Mouse (Mus musculus) MEL (cell line): ENCODE measurements around the gene Olfr694. TPM values are rescaled to one million over a fixed set of nuclear protein-coding genes. Genes with fewer than 3 reads are reported as not detected.

Experiments used
- DNase-seq: peaks from one replicate; pipeline ENCODE4 v3.0.0; 2011; ENCODE audit warnings: low read depth, low spot score
- H3K27ac ChIP-seq: 2 replicates; pipeline ENCODE4 v1.5.1; 2012; ENCODE audit warnings: low read depth, mild to moderate bottlenecking, control low read depth, low read length, moderate library complexity; ENCODE audit not compliant: control insufficient read depth
- H3K27me3 ChIP-seq, 2 experiments: fragments of 150-350 bp in 1 of 2; sonication (generic) in 1 of 2; 2 replicates each; pipeline ENCODE4 v1.6.1; 2012; ENCODE audit warnings: low read length in 2 of 2, mild to moderate bottlenecking in 2 of 2, improper control_type of control experiment in 1 of 2, moderate library complexity in 1 of 2; ENCODE audit not compliant: insufficient read depth in 2 of 2, control insufficient read depth in 1 of 2
- H3K36me3 ChIP-seq, 2 experiments: 2 replicates each; pipeline ENCODE4 v1.6.1; 2012 to 2014; ENCODE audit warnings: low read length in 2 of 2, improper control_type of control experiment in 1 of 2, inconsistent platforms in 1 of 2, mild to moderate bottlenecking in 1 of 2; ENCODE audit not compliant: insufficient read depth in 2 of 2, control insufficient read depth in 1 of 2
- H3K4me1 ChIP-seq, 2 experiments: fragments of 150-350 bp in 1 of 2; sonication (generic) in 1 of 2; 2 replicates each; pipeline ENCODE4 v1.6.1; 2012; ENCODE audit warnings: low read length in 2 of 2, improper control_type of control experiment in 1 of 2, mild to moderate bottlenecking in 1 of 2; ENCODE audit not compliant: insufficient read depth in 2 of 2, control insufficient read depth in 1 of 2
- H3K4me3 ChIP-seq, 2 experiments: fragments of 150-350 bp in 1 of 2; sonication (generic) in 1 of 2; 2 replicates each; pipeline ENCODE4 v1.5.1; 2012; ENCODE audit warnings: low read depth in 2 of 2, low read length in 2 of 2, mild to moderate bottlenecking in 2 of 2, moderate library complexity in 2 of 2, control low read depth in 1 of 2, improper control_type of control experiment in 1 of 2; ENCODE audit not compliant: control insufficient read depth in 1 of 2, insufficient read depth in 1 of 2
- H3K79me2 ChIP-seq: 2 replicates; pipeline ENCODE4 v1.6.1; 2012; ENCODE audit warnings: mild to moderate bottlenecking, low read length, moderate library complexity; ENCODE audit not compliant: control insufficient read depth, poor library complexity, insufficient read depth
- H3K9ac ChIP-seq: 2 replicates; pipeline ENCODE4 v1.6.1; 2012; ENCODE audit warnings: low read depth, mild to moderate bottlenecking, control low read depth, low read length, moderate library complexity; ENCODE audit not compliant: control insufficient read depth, poor library complexity, severe bottlenecking
- H3K9me3 ChIP-seq: fragments of 150-350 bp; sonication (generic); replicated peaks from 2 replicates; pipeline ENCODE4 v1.6.1; 2012; ENCODE audit warnings: mild to moderate bottlenecking, low read length, improper control_type of control experiment, moderate library complexity; ENCODE audit not compliant: insufficient read depth
- BHLHE40 ChIP-seq: IDR thresholded peaks from 2 replicates; pipeline ENCODE4 v1.6.1; 2012; ENCODE audit warnings: low read depth, mild to moderate bottlenecking, inconsistent platforms, low read length, improper control_type of control experiment, borderline replicate concordance
- CHD1 ChIP-seq: IDR thresholded peaks from 2 replicates; pipeline ENCODE4 v1.6.1; 2012; ENCODE audit warnings: low read depth, mild to moderate bottlenecking, inconsistent platforms, low read length, improper control_type of control experiment
- CHD2 ChIP-seq: IDR thresholded peaks from 2 replicates; pipeline ENCODE4 v1.6.1; 2011; ENCODE audit warnings: low read length, improper control_type of control experiment
- CTCF ChIP-seq, 3 experiments: IDR thresholded peaks in 2 of 3; conservative IDR thresholded peaks in 1 of 3; 2 replicates each; pipeline ENCODE4 v1.5.1; 2011 to 2012; ENCODE audit warnings: low read length in 3 of 3, low read depth in 2 of 3, mild to moderate bottlenecking in 2 of 3, improper control_type of control experiment in 1 of 3, inconsistent platforms in 1 of 3, mixed read lengths in 1 of 3, moderate library complexity in 1 of 3; ENCODE audit not compliant: control insufficient read depth in 1 of 3, insufficient read depth in 1 of 3, poor library complexity in 1 of 3, severe bottlenecking in 1 of 3
- E2F4 ChIP-seq: IDR thresholded peaks from 2 replicates; pipeline ENCODE4 v1.6.1; 2011; ENCODE audit warnings: low read depth, low read length, improper control_type of control experiment, borderline replicate concordance
- GABPA ChIP-seq: IDR thresholded peaks from 2 replicates; pipeline ENCODE4 v1.6.1; 2012; ENCODE audit warnings: low read depth, mild to moderate bottlenecking, inconsistent platforms, low read length, improper control_type of control experiment, moderate library complexity
- MAFK ChIP-seq: IDR thresholded peaks from 2 replicates; pipeline ENCODE4 v1.6.1; 2011; ENCODE audit warnings: low read depth, mild to moderate bottlenecking, low read length, improper control_type of control experiment, borderline replicate concordance
- MAX ChIP-seq: IDR thresholded peaks from 2 replicates; pipeline ENCODE4 v1.6.1; 2011; ENCODE audit warnings: low read length, improper control_type of control experiment
- MAZ ChIP-seq: IDR thresholded peaks from 2 replicates; pipeline ENCODE4 v1.6.1; 2012; ENCODE audit warnings: low read depth, mild to moderate bottlenecking, inconsistent platforms, low read length, improper control_type of control experiment
- NELFE ChIP-seq: IDR thresholded peaks from 2 replicates; pipeline ENCODE4 v1.6.1; 2011; ENCODE audit warnings: low read depth, low read length, improper control_type of control experiment
- NRF1 ChIP-seq: IDR thresholded peaks from 2 replicates; pipeline ENCODE4 v1.6.1; 2014; ENCODE audit warnings: low read depth, mild to moderate bottlenecking, inconsistent platforms, low read length, improper control_type of control experiment, moderate library complexity; ENCODE audit not compliant: poor library complexity, insufficient read depth, severe bottlenecking
- POLR2A ChIP-seq, 2 experiments: IDR thresholded peaks; 2 replicates each; pipeline ENCODE4 v1.6.1; 2011 to 2012; ENCODE audit warnings: low read length in 2 of 2, mild to moderate bottlenecking in 2 of 2, control low read depth in 1 of 2, improper control_type of control experiment in 1 of 2, low read depth in 1 of 2, moderate library complexity in 1 of 2; ENCODE audit not compliant: control insufficient read depth in 1 of 2, insufficient read depth in 1 of 2, poor library complexity in 1 of 2
- POLR2AphosphoS2 ChIP-seq: IDR thresholded peaks from 2 replicates; pipeline ENCODE4 v1.6.1; 2011; ENCODE audit warnings: low read length, improper control_type of control experiment
- POLR2AphosphoS5 ChIP-seq: IDR thresholded peaks from 2 replicates; pipeline ENCODE4 v1.6.1; 2012; ENCODE audit warnings: low read depth, borderline replicate concordance, mild to moderate bottlenecking, inconsistent platforms, low read length, moderate library complexity, mixed read lengths
- RAD21 ChIP-seq: IDR thresholded peaks from 2 replicates; pipeline ENCODE4 v1.6.1; 2011; ENCODE audit warnings: mild to moderate bottlenecking, low read depth, low read length, improper control_type of control experiment
- SIN3A ChIP-seq: IDR thresholded peaks from 2 replicates; pipeline ENCODE4 v1.6.1; 2012; ENCODE audit warnings: low read length, improper control_type of control experiment, inconsistent platforms
- TAL1 ChIP-seq: IDR thresholded peaks from 2 replicates; pipeline ENCODE4 v1.6.1; 2012; ENCODE audit warnings: mild to moderate bottlenecking, inconsistent platforms, low read length, moderate library complexity, mixed read lengths
- UBTF ChIP-seq: IDR thresholded peaks from 2 replicates; pipeline ENCODE4 v1.6.1; 2012; ENCODE audit warnings: low read depth, mild to moderate bottlenecking, inconsistent platforms, low read length, improper control_type of control experiment, moderate library complexity, borderline replicate concordance; ENCODE audit not compliant: insufficient read depth
- USF2 ChIP-seq, 2 experiments: IDR thresholded peaks; 2 replicates each; pipeline ENCODE4 v1.6.1; 2011 to 2012; ENCODE audit warnings: improper control_type of control experiment in 2 of 2, low read length in 2 of 2, borderline replicate concordance in 1 of 2, inconsistent platforms in 1 of 2, low read depth in 1 of 2, mild to moderate bottlenecking in 1 of 2; ENCODE audit not compliant: insufficient read depth in 1 of 2
- ZC3H11A ChIP-seq: IDR thresholded peaks from 2 replicates; pipeline ENCODE4 v1.6.1; 2012; ENCODE audit warnings: low read depth, mild to moderate bottlenecking, inconsistent platforms, low read length, improper control_type of control experiment
- ZKSCAN1 ChIP-seq: IDR thresholded peaks from 2 replicates; pipeline ENCODE4 v1.6.1; 2012; ENCODE audit warnings: low read depth, mild to moderate bottlenecking, inconsistent platforms, low read length, improper control_type of control experiment, moderate library complexity
- ZMIZ1 ChIP-seq: IDR thresholded peaks from 2 replicates; pipeline ENCODE4 v1.6.1; 2012; ENCODE audit warnings: low read depth, mild to moderate bottlenecking, inconsistent platforms, low read length, improper control_type of control experiment, moderate library complexity
- polyA plus RNA-seq, 2 experiments: library from polyadenylated mRNA; stranded (reverse) in 1 of 2; unstranded in 1 of 2; fragments of >175 nt in 1 of 2; fragments of >200 nt in 1 of 2; gene quantifications; 2 replicates each; pipeline versions ENCODE4 v1.2.1 to v1.2.4; 2012; ENCODE audit warnings: low replicate concordance in 2 of 2, low read depth in 1 of 2; ENCODE audit not compliant: insufficient read length in 2 of 2, insufficient read depth in 1 of 2, missing spikeins in 1 of 2
- total RNA-seq: library from RNA; depleted of rRNA; stranded (reverse); fragments of 300-350 nt; gene quantifications from 2 replicates; pipeline ENCODE4 v1.2.3, GENCODE M21; 2012; rRNA removed

Olfr694 gene
- total RNA-seq (not detected in 2 replicates), polyA plus RNA-seq (not detected)

DNA sequence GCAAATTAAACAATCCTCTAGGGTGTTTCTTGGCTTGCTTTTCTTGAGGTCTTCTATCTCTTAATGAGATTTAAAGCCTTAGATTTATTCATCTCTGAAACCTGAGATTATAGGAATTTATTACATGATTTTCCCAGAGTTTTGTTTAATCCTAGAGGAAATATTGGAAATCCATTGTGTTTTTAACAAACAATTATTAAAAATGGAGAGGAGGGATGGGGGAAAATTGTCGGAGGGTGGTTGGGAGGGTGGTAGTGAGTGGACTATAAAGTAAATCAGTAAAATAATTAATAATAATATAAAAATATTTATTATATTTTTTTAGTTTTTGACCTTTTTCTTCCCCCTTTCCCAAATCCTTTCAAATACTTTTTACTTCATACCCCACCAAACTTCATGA, at the start of gene Olfr694:
Olfr694 (minus strand) TSS at position 101 of the 400 bp plus-strand sequence.
- no peaks in the 10 kb centered on the region for H3K36me3 ChIP-seq
- TF ChIP-seq POLR2AphosphoS2, result no peak
- TF ChIP-seq NELFE, result no peak
- TF ChIP-seq MAX, result no peak
- TF ChIP-seq CHD2, result no peak
- TF ChIP-seq RAD21, result no peak
- no peak for TF ChIP-seq ZMIZ1
- no peak for TF ChIP-seq CTCF (IDR thresholded peaks at IDR 0.05 in 2 of 3, conservative IDR thresholded peaks at IDR 0.05 in 1 of 3; ENCODE audit: control insufficient read depth in 1 of 3, insufficient read depth in 1 of 3, low read depth in 2 of 3, low read length in 3 of 3, poor library complexity in 1 of 3, severe bottlenecking in 1 of 3)
- no peak for TF ChIP-seq SIN3A

DNA sequence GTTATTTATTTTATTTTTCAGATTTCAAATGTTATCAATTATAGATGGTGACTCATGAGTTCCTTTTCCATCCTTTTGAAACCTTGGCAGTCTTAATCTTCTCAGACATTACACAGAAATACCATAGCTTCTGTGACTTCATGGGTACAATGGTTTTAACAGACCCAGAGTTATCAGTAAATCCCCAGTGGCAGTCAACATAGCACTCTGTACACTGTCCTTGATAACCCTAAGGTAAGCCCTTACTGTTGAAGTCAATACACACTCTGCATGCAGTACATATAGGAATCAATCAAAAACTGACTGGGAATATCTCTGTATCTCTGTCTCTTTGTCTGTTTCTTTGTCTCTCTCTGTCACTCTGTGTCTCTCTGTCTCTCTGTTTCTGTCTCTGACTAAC, 45.4 kb upstream of the Olfr694 start:
- Histone ChIP-seq H3K79me2 (no peaks in the 10 kb centered on the region), H3K36me3 (no peaks in the 10 kb centered on the region), H3K9me3 (no peaks in the 10 kb centered on the region), H3K4me3 (no peak overlapping the region), H3K9ac (no peak overlapping the region), H3K4me1 (no peaks in the 10 kb centered on the region), H3K27me3 (no peaks in the 10 kb centered on the region), H3K27ac (no peak overlapping the region)
- no peak for DNase-seq
- TF ChIP-seq POLR2AphosphoS2 (no peak), MAFK (no peak), ZC3H11A (no peak), USF2 (IDR thresholded peaks at IDR 0.05; ENCODE audit: borderline replicate concordance in 1 of 2, insufficient read depth in 1 of 2, low read depth in 1 of 2, low read length in 2 of 2) (no peak), E2F4 (no peak), RAD21 (no peak), UBTF (no peak), TAL1 (no peak), ZKSCAN1 (no peak), BHLHE40 (no peak), CHD1 (no peak), POLR2AphosphoS5 (no peak), ZMIZ1 (no peak), MAZ (no peak), GABPA (no peak), POLR2A (IDR thresholded peaks at IDR 0.05; ENCODE audit: control insufficient read depth in 1 of 2, insufficient read depth in 1 of 2, low read depth in 1 of 2, low read length in 2 of 2, poor library complexity in 1 of 2) (no peak), NRF1 (no peak)

More for the DNA sequence above, at the start of gene Olfr694:
- Histone ChIP-seq H3K4me3 (no peak within 1 kb of the TSS), H3K27ac (no peak within 1 kb of the TSS), H3K9ac (no peak within 1 kb of the TSS), H3K27me3 (no peaks in the 10 kb centered on the region), H3K9me3 (no peaks in the 10 kb centered on the region), H3K79me2 (no peaks in the 10 kb centered on the region), H3K4me1 (no peaks in the 10 kb centered on the region)
- no peak for DNase-seq
